Mouse (Mus musculus): ENCODE data around the gene Astn2. TPM values are rescaled to one million over a fixed set of nuclear protein-coding genes. Genes with fewer than 3 reads are reported as not detected.

Astn2 gene
- total and polyA plus RNA-seq, 3 experiments = not detected

DNA sequence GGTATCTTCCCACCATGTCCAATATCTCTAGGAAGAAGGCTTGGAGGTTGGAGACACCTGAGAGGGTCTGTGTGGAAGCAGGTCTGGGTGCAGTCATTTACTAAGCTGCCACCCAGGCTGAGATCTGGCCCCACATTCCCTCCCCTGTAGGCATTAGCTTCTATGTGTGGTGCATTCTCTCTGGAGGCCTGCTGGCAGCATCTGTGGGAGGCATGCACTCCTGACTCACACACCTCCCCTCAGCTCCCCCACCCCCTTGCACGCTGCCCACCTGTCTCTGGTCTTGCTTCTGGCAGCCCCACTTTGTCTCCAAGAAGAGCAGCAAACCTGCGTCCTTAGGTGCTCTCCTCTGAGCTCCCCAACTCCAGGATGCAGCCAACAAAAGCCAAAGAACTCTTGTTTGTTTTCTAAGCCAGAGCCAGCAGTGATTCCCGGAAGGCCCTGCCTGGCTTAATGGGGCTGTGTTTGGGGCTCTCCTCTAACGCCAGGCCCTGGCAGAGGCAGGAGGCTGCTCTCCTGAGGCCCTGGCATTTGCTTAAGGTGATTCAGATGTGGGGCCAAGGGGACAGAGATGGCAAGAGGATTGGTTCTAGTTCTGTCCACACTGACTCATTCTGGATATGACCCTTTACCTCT, 928.4 kb downstream of the Astn2 start:
- Histone ChIP-seq H3K27ac (ENCODE audit: control insufficient read depth, low read depth, low read length) (no peak overlapping the region), H3K36me3 (ENCODE audit: control insufficient read depth in 1 of 2, insufficient read depth in 2 of 2, low read length in 2 of 2) (no peaks in the 10 kb centered on the region), H3K9me3 (replicated peaks; ENCODE audit: insufficient read depth, low read length) (no peaks in the 10 kb centered on the region), H3K79me2 (ENCODE audit: control insufficient read depth, insufficient read depth, low read length, poor library complexity) (no peaks in the 10 kb centered on the region), H3K9ac (ENCODE audit: control insufficient read depth, low read depth, low read length, poor library complexity, severe bottlenecking) (no peak overlapping the region), H3K4me3 (ENCODE audit: control insufficient read depth in 1 of 2, insufficient read depth in 1 of 2, low read depth in 2 of 2, low read length in 2 of 2) (no peak overlapping the region), H3K27me3 (ENCODE audit: control insufficient read depth in 1 of 2, insufficient read depth in 2 of 2, low read length in 2 of 2) (no peaks in the 10 kb centered on the region), H3K4me1 (ENCODE audit: control insufficient read depth in 1 of 2, insufficient read depth in 2 of 2, low read length in 2 of 2) (no peaks in the 10 kb centered on the region)
- DNase-seq (ENCODE audit: low read depth, low spot score) = no peak
- TF ChIP-seq HCFC1 (IDR thresholded peaks at IDR 0.05; ENCODE audit: low read depth, low read length) = no peak
- no peak for TF ChIP-seq NRF1 (IDR thresholded peaks at IDR 0.05; ENCODE audit: insufficient read depth, low read depth, low read length, poor library complexity, severe bottlenecking)

DNA sequence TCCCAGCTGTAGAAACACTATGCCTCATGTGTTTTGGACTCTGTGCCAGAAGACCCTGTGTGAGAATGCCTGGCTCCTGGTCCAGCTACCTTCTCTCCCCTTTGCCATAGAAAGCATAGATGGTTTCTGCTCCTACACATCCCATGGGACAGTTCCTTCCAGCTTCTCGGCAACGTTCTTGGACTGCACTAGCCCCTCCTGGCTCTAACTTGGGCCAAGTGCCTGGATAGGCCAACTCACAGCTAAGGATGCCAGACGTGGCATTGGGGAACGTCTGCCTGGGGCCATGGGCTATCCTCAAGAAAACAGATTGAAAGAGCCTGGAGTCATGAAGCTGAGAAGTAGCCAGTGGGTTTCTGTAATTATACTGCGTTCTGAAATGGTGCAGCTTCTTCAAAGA, 931.3 kb downstream of the Astn2 start:
- Histone ChIP-seq H3K9me3 (replicated peaks; ENCODE audit: insufficient read depth, low read length) (no peaks in the 10 kb centered on the region), H3K27ac (ENCODE audit: control insufficient read depth, low read depth, low read length) (no peak overlapping the region), H3K27me3 (ENCODE audit: control insufficient read depth in 1 of 2, insufficient read depth in 2 of 2, low read length in 2 of 2) (no peaks in the 10 kb centered on the region), H3K4me1 (ENCODE audit: control insufficient read depth in 1 of 2, insufficient read depth in 2 of 2, low read length in 2 of 2) (no peaks in the 10 kb centered on the region), H3K36me3 (ENCODE audit: control insufficient read depth in 1 of 2, insufficient read depth in 2 of 2, low read length in 2 of 2) (no peaks in the 10 kb centered on the region), H3K79me2 (ENCODE audit: control insufficient read depth, insufficient read depth, low read length, poor library complexity) (no peaks in the 10 kb centered on the region), H3K4me3 (ENCODE audit: control insufficient read depth in 1 of 2, insufficient read depth in 1 of 2, low read depth in 2 of 2, low read length in 2 of 2) (no peak overlapping the region), H3K9ac (ENCODE audit: control insufficient read depth, low read depth, low read length, poor library complexity, severe bottlenecking) (no peak overlapping the region)
- DNase-seq (ENCODE audit: low read depth, low spot score) = no peak
- TF ChIP-seq EP300 (IDR thresholded peaks at IDR 0.05; ENCODE audit: low read depth in 1 of 2, low read length in 2 of 2) (no peak), TCF12 (IDR thresholded peaks at IDR 0.05; ENCODE audit: low read depth, low read length) (no peak), NRF1 (IDR thresholded peaks at IDR 0.05; ENCODE audit: insufficient read depth, low read depth, low read length, poor library complexity, severe bottlenecking) (no peak), E2F4 (IDR thresholded peaks at IDR 0.05; ENCODE audit: borderline replicate concordance, low read depth, low read length) (no peak), NELFE (IDR thresholded peaks at IDR 0.05; ENCODE audit: low read depth, low read length) (no peak)

DNA sequence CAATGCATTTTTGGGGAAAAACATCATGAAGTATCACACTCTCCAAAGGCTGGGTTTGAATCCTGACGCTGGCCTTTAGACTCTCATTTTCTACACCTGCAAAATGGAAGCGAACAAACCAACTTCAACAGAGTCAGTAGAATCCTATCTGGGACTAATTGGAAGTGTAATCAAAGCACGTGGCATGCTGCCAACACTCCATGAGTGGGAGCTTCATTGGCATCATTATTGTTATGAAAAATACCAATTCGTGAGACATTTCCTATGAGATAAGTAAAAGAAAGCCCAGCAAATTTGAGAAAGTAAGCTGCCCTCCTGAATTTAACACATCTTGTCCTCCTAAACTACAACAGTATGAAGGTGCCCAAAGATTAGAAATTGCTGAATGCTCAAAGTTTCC, 955.2 kb downstream of the Astn2 start:
- no peaks in the 10 kb centered on the region for H3K79me2 ChIP-seq (ENCODE audit: control insufficient read depth, insufficient read depth, low read length, poor library complexity)
- H3K9ac ChIP-seq (ENCODE audit: control insufficient read depth, low read depth, low read length, poor library complexity, severe bottlenecking) = no peak overlapping the region
- H3K27me3 ChIP-seq (ENCODE audit: control insufficient read depth in 1 of 2, insufficient read depth in 2 of 2, low read length in 2 of 2) = no peaks in the 10 kb centered on the region
- H3K4me1 ChIP-seq (ENCODE audit: control insufficient read depth in 1 of 2, insufficient read depth in 2 of 2, low read length in 2 of 2) = no peaks in the 10 kb centered on the region
- no peaks in the 10 kb centered on the region for H3K9me3 ChIP-seq (replicated peaks; ENCODE audit: insufficient read depth, low read length)
- no peaks in the 10 kb centered on the region for H3K36me3 ChIP-seq (ENCODE audit: control insufficient read depth in 1 of 2, insufficient read depth in 2 of 2, low read length in 2 of 2)
- no peak for DNase-seq (ENCODE audit: low read depth, low spot score)
- no peak overlapping the region for H3K27ac ChIP-seq (ENCODE audit: control insufficient read depth, low read depth, low read length)
- TF ChIP-seq HCFC1 (IDR thresholded peaks at IDR 0.05; ENCODE audit: low read depth, low read length) = no peak
- TF ChIP-seq CTCF (IDR thresholded peaks at IDR 0.05 in 2 of 3, conservative IDR thresholded peaks at IDR 0.05 in 1 of 3; ENCODE audit: control insufficient read depth in 1 of 3, insufficient read depth in 1 of 3, low read depth in 2 of 3, low read length in 3 of 3, poor library complexity in 1 of 3, severe bottlenecking in 1 of 3) = no peak
- TF ChIP-seq TAL1 (IDR thresholded peaks at IDR 0.05; ENCODE audit: low read length) = no peak
- TF ChIP-seq KAT2A (conservative IDR thresholded peaks at IDR 0.05; ENCODE audit: low read depth, low read length) = no peak
- no peak for TF ChIP-seq MAZ (IDR thresholded peaks at IDR 0.05; ENCODE audit: low read depth, low read length)
- TF ChIP-seq CHD2 (IDR thresholded peaks at IDR 0.05; ENCODE audit: low read length) = no peak
- TF ChIP-seq TBP (IDR thresholded peaks at IDR 0.05; ENCODE audit: low read depth, low read length) = no peak
- TF ChIP-seq MAX (IDR thresholded peaks at IDR 0.05; ENCODE audit: low read length) = no peak
- TF ChIP-seq RAD21 (IDR thresholded peaks at IDR 0.05; ENCODE audit: low read depth, low read length) = no peak
- TF ChIP-seq SMC3 (IDR thresholded peaks at IDR 0.05; ENCODE audit: low read depth, low read length) = no peak
- no peak overlapping the region for H3K4me3 ChIP-seq (ENCODE audit: control insufficient read depth in 1 of 2, insufficient read depth in 1 of 2, low read depth in 2 of 2, low read length in 2 of 2)

All from MEL (cell line).